Mouse (Mus musculus) adrenal gland, postnatal 25 days (tissue): ENCODE data around the gene Olfr1508. TPM values are rescaled to one million over a fixed set of nuclear protein-coding genes. Genes with fewer than 3 reads are reported as not detected.
"Not testable (repeated sequence)": the region's sequence is repeated elsewhere in the genome, so short reads cannot be mapped to it uniquely, and the experiment has no call there.

Experiments
- DNase-seq: peaks from one replicate; pipeline ENCODE4 v3.0.0; 2021; ENCODE audit warnings: mixed read lengths
- long read RNA-seq: library from polyadenylated mRNA; stranded (forward); transcript quantifications from one replicate; pipeline ENCODE4 v2.0.0, GENCODE M21; 2021
- total RNA-seq: library from RNA; stranded (reverse); gene quantifications from 2 replicates; pipeline ENCODE4 v1.2.3, GENCODE M21; 2021

Gene Olfr1508
- not detected in 2 replicates for total RNA-seq
- long read RNA-seq: 0 reads

- no peak for DNase-seq
These were observed at the start of gene Olfr1508 for GRCm38 (mm10) chr14:52467395-52467794. Gene Olfr1508, minus strand, starts transcription at chr14:52467495.

- no peak for DNase-seq
These were observed 28.2 kb upstream of the Olfr1508 start, which contains the start of gene Olfr1507 for GRCm38 (mm10) chr14:52495516-52495915. Gene Olfr1507, minus strand, starts transcription at chr14:52495749.

GRCm38 (mm10) chr14:52465738-52466137 is 1.6 kb downstream of the Olfr1508 start:
- DNase-seq: no peak

GRCm38 (mm10) chr14:52461928-52462327 is 5.4 kb downstream of the Olfr1508 start:
- no peak for DNase-seq

GRCm38 (mm10) chr14:52451138-52451537 is 16.2 kb downstream of the Olfr1508 start:
- DNase-seq: no peak

- DNase-seq: no peak
These were observed 24.6 kb downstream of the Olfr1508 start, which contains the start of gene Olfr1509 for GRCm38 (mm10) chr14:52442690-52443089. Gene Olfr1509, plus strand, starts transcription at chr14:52442990.

GRCm38 (mm10) chr14:52427686-52428085 is 39.6 kb downstream of the Olfr1508 start:
- no peak for DNase-seq

- DNase-seq: no peak
These were observed 53.0 kb downstream of the Olfr1508 start, which contains the start of gene Olfr1510 for GRCm38 (mm10) chr14:52414273-52414672. Gene Olfr1510, minus strand, starts transcription at chr14:52414373.

GRCm38 (mm10) chr14:52410142-52410919 is 57.0 kb downstream of the Olfr1508 start:
- DNase-seq: not testable (repeated sequence)

Other genes starting within 250 kb of the Olfr1508 start
- 104 and 109 TPM in 2 replicates for gene Chd8, start 209.7 kb downstream of the Olfr1508 start, total RNA-seq
- 39.7 and 51.3 TPM in 2 replicates for gene Tox4, start 188.3 kb downstream of the Olfr1508 start, total RNA-seq
- gene Rab2b, start 187.9 kb downstream of the Olfr1508 start, total RNA-seq: 35.7 and 37.8 TPM in 2 replicates
- gene Mettl3, start 162.4 kb downstream of the Olfr1508 start, total RNA-seq: 54.4 and 64.8 TPM in 2 replicates
- 8.7 and 9.5 TPM in 2 replicates for gene Sall2, start 138.7 kb downstream of the Olfr1508 start, total RNA-seq
- not detected in 2 replicates for gene Olfr1513, start 111.1 kb downstream of the Olfr1508 start, total RNA-seq
- gene Olfr1512, start 88.3 kb downstream of the Olfr1508 start, total RNA-seq: not detected in 2 replicates
- not detected in 2 replicates for gene Olfr1511, start 70.1 kb downstream of the Olfr1508 start, total RNA-seq
- gene Olfr1510, start 53.1 kb downstream of the Olfr1508 start, total RNA-seq: not detected in 2 replicates
- not detected in 2 replicates for gene Olfr1509, start 24.5 kb downstream of the Olfr1508 start, total RNA-seq
- not detected in 2 replicates for gene Olfr1507, start 28.3 kb upstream of the Olfr1508 start, total RNA-seq